Mouse (Mus musculus) bone marrow macrophage, adult 2 months (primary cell): Measurements from ENCODE around the gene Zdhhc14.

Experiments
- CTCF ChIP-seq: IDR thresholded peaks from 2 replicates; pipeline ENCODE4 v1.5.1; 2012; ENCODE audit warnings: low read depth, mild to moderate bottlenecking, low read length, moderate library complexity
- POLR2A ChIP-seq: IDR thresholded peaks from 2 replicates; pipeline ENCODE4 v1.6.1; 2012; ENCODE audit warnings: mild to moderate bottlenecking, low read depth, low read length, borderline replicate concordance

DNA sequence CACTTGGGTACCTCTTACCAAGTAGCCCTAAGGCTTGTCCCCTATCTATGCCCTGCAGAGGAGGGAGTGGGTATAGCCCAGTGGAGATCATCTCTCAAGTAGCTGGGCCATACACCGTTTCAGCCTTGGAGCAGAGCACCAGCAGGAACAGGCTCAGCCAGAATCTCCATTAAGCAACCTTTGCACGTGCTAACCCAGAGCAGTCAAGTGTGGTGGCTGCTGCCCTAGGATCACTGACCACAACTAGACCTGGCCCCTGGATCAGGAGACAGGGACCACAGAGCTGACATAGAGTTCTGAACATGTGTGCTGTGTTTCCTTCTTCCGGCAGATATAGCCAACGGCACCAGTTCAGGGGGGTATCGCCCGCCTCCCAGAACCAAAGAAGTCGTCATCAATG is 193.0 kb downstream of the Zdhhc14 start:
- TF ChIP-seq POLR2A (no peak), CTCF (no peak)
